Mouse (Mus musculus): ENCODE measurements at regions not wholly inside any gene's neighbourhood (a gene's known extent, or its start where the extent isn't known, plus 50 kb on each side); places are given as distances from the start of the nearest gene placed in this dataset.

GRCm38 (mm10) chr17:80792605-80793004, 64.3 kb upstream of the Map4k3 start:
- TF ChIP-seq POLR2A (IDR thresholded peaks at IDR 0.05; ENCODE audit: insufficient read depth, low read depth, low read length) (no peak), CTCF (IDR thresholded peaks at IDR 0.05) (no peak), EP300 (IDR thresholded peaks at IDR 0.05; ENCODE audit: insufficient read depth, low read depth, low read length) (no peak)

Data from heart, adult 2 months (tissue).